Mouse (Mus musculus) ES-Bruce4 (cell line): ENCODE measurements around the gene Prkx.

Experiments
- CTCF ChIP-seq: IDR thresholded peaks from one replicate; pipeline ENCODE4 v1.8.1; 2011; ENCODE audit warnings: low read depth, low read length
- EP300 ChIP-seq: IDR thresholded peaks from 2 replicates; pipeline ENCODE4 v1.6.1; 2011; ENCODE audit warnings: low read depth, low read length; ENCODE audit not compliant: insufficient read depth
- POLR2A ChIP-seq: IDR thresholded peaks from one replicate; pipeline ENCODE4 v1.8.1; 2011; ENCODE audit warnings: low read length; ENCODE audit not compliant: insufficient read depth

DNA sequence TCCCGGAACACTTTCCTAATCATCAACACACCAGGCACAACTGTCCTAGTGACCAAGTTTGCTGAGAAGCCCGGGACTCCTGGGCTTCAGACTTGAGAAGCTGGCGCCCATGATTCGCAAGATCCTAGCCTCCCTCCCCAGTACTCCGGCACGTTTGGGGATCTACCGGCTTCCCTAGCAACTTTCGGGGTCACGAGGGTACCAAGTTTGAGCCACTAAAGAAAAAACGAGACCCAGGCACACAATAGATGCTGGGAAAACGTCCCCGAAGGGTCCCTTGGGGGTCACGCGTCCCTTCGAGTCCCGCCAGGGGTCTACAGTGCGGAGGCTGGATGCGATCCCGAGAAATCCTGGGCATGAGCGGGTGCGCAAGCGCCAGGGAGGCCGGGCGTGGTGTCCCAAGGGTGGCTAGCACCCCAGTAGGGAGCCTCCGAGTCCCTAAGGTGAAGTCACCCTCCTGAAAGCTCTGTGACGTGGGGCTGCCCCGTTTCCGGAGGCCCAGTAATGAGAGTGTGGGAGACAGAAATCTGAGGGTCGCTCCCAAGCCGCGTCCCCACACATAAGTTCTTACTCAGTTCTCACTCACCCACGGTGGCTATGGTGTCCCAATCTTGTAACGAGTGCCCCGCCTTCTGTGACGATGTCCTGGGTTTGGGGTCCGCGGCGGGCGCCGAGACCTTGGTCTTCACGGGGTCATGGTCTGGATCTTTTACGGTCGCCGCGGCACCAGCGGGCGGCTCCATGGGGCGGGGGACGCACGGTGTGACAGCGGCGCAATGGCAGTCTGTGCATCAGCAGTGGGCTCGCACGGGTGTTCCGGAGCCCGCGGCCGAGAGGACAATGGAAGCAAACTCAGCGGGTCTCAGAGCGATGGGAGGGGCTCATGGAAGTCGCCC, 868 bp downstream of the Prkx start:
- no peak for TF ChIP-seq CTCF
- no peak for TF ChIP-seq POLR2A
- no peak for TF ChIP-seq EP300
